Mouse (Mus musculus): ENCODE results near the gene March9. TPM values are rescaled to one million over a fixed set of nuclear protein-coding genes. Genes with fewer than 3 reads are reported as not detected.

March9 gene
- polyA plus RNA-seq, 1 experiment from 2014 or later: not detected

- no peak overlapping the region for H3K4me3 ChIP-seq (ENCODE audit: low read depth, low read length)
- H3K9me3 ChIP-seq (replicated peaks; ENCODE audit: control insufficient read depth, low read length): no peaks in the 10 kb centered on the region
- no peak overlapping the region for H3K27ac ChIP-seq (ENCODE audit: low read length)
- no peak overlapping the region for H3K4me2 ChIP-seq (ENCODE audit: low read depth, low read length)
- no peak overlapping the region for H3K9ac ChIP-seq (ENCODE audit: low read depth, low read length)
- 77% methylated on average over 20 of the region's 20 CpGs for WGBS (ENCODE audit: insufficient replicate concordance)
- H3K36me3 ChIP-seq (ENCODE audit: control insufficient read depth, insufficient read depth): peaks cover 17% of the 10 kb centered on the region
- H3K4me1 ChIP-seq (ENCODE audit: control insufficient read depth, low read depth, low read length): peaks cover 17% of the 10 kb centered on the region
- no peaks in the 10 kb centered on the region for H3K27me3 ChIP-seq (ENCODE audit: control insufficient read depth, insufficient read depth, low read depth, low read length)
- ATAC-seq (ENCODE audit: low read depth): no peak
These were observed 38.5 kb upstream of the March9 start for GRCm38 (mm10) chr10:127098514-127098913.

GRCm38 (mm10) chr10:127094382-127094802 lies 34.4 kb upstream of the March9 start:
- H3K4me3 ChIP-seq (ENCODE audit: low read depth, low read length): no peak overlapping the region
- no peak overlapping the region for H3K9ac ChIP-seq (ENCODE audit: low read depth, low read length)
- peaks cover 17% of the 10 kb centered on the region for H3K36me3 ChIP-seq (ENCODE audit: control insufficient read depth, insufficient read depth)
- H3K27ac ChIP-seq (ENCODE audit: low read length): no peak overlapping the region
- peaks cover 14% of the 10 kb centered on the region for H3K27me3 ChIP-seq (ENCODE audit: control insufficient read depth, insufficient read depth, low read depth, low read length)
- H3K4me1 ChIP-seq (ENCODE audit: control insufficient read depth, low read depth, low read length): peaks cover 11% of the 10 kb centered on the region
- H3K4me2 ChIP-seq (ENCODE audit: low read depth, low read length): no peak overlapping the region
- no peak for ATAC-seq (ENCODE audit: low read depth)
- H3K9me3 ChIP-seq (replicated peaks; ENCODE audit: control insufficient read depth, low read length): no peaks in the 10 kb centered on the region
- WGBS (ENCODE audit: insufficient replicate concordance): 58% methylated on average over 7 of the region's 7 CpGs

GRCm38 (mm10) chr10:127092742-127093141 lies 32.8 kb upstream of the March9 start:
- no peak for ATAC-seq (ENCODE audit: low read depth)
- H3K36me3 ChIP-seq (ENCODE audit: control insufficient read depth, insufficient read depth): peaks cover 7% of the 10 kb centered on the region
- H3K4me2 ChIP-seq (ENCODE audit: low read depth, low read length): no peak overlapping the region
- no peaks in the 10 kb centered on the region for H3K9me3 ChIP-seq (replicated peaks; ENCODE audit: control insufficient read depth, low read length)
- no peak overlapping the region for H3K9ac ChIP-seq (ENCODE audit: low read depth, low read length)
- peaks cover 11% of the 10 kb centered on the region for H3K4me1 ChIP-seq (ENCODE audit: control insufficient read depth, low read depth, low read length)
- WGBS (ENCODE audit: insufficient replicate concordance): 26% methylated on average over 4 of the region's 4 CpGs
- H3K27ac ChIP-seq (ENCODE audit: low read length): no peak overlapping the region
- H3K4me3 ChIP-seq (ENCODE audit: low read depth, low read length): no peak overlapping the region
- H3K27me3 ChIP-seq (ENCODE audit: control insufficient read depth, insufficient read depth, low read depth, low read length): peaks cover 14% of the 10 kb centered on the region

DNA sequence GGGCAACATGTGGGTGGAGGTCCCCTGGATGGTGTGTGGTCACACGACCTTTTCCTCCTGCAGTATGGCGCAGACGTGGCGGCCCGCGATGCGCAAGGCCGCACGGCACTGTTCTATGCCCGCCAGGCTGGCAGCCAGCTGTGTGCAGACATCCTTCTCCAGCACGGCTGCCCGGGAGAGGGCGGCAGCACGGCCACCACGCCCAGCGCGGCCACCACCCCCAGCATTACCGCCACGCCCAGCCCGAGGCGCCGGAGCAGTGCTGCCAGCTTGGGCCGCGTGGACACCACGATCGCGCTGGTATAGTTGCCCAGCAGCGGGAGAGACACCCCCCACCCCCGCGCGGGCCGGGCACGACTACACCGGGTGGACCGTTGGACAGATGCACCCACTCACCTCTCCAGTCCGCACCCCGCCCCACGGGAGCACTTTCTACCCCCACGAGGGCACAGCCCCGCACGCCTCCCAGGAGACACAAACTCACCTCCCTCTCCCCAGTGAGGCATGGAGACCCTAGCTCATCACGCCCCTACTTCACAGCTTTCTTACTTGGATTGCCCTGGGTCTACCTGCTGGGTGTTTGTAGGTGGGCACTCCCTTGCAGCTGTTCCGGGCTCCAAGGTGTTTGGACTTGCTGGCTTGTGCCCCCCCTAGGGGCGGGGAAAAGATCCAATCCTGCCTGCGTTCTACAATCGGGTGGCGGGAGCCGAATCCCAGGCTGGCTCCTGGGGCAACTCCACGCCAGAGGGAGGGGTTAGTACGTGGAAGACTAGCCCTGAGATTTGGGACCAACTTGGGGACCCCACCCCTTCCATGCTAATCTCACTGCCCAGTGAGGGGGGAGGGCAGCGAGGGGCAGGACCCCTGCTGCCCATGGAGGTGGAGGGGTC lies 31.8 kb upstream of the March9 start:
- no peak for ATAC-seq (ENCODE audit: low read depth)
- Histone ChIP-seq H3K27ac (ENCODE audit: low read length) (no peak overlapping the region), H3K4me1 (ENCODE audit: control insufficient read depth, low read depth, low read length) (peaks cover 11% of the 10 kb centered on the region), H3K9me3 (replicated peaks; ENCODE audit: control insufficient read depth, low read length) (no peaks in the 10 kb centered on the region), H3K4me2 (ENCODE audit: low read depth, low read length) (no peak overlapping the region), H3K27me3 (ENCODE audit: control insufficient read depth, insufficient read depth, low read depth, low read length) (peaks cover 14% of the 10 kb centered on the region), H3K36me3 (ENCODE audit: control insufficient read depth, insufficient read depth) (peaks cover 7% of the 10 kb centered on the region), H3K9ac (ENCODE audit: low read depth, low read length) (no peak overlapping the region), H3K4me3 (ENCODE audit: low read depth, low read length) (no peak overlapping the region)
- 69% methylated on average over 51 of the region's 51 CpGs for WGBS (ENCODE audit: insufficient replicate concordance)

GRCm38 (mm10) chr10:127090560-127091411 lies 30.8 kb upstream of the March9 start:
- H3K4me3 ChIP-seq (ENCODE audit: low read depth, low read length): no peak overlapping the region

DNA sequence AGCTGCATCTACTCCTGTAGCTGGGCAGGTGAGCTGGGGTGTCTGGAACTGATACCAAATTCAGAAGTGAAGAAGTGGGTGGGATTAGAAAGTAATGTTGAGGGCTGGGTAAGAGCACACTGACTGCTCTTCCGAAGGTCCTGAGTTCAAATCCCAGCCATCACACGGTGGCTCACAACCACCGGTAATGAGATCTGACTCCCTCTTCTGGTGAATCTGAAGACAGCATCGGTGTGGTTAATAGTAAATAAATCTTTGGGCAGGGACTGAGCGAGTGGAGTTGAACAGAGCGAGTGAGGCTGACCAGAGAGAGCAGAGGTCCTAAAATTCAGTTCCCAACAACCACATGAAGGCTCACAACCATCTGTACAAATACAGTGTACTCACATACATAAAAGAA lies 25.6 kb upstream of the March9 start:
- H3K9ac ChIP-seq (ENCODE audit: low read depth, low read length): no peak overlapping the region
- H3K4me2 ChIP-seq (ENCODE audit: low read depth, low read length): no peak overlapping the region
- ATAC-seq (ENCODE audit: low read depth): no peak
- no peak overlapping the region for H3K27ac ChIP-seq (ENCODE audit: low read length)
- WGBS (ENCODE audit: insufficient replicate concordance): 67% methylated on average over 6 of the region's 6 CpGs
- no peak overlapping the region for H3K4me3 ChIP-seq (ENCODE audit: low read depth, low read length)
- no peaks in the 10 kb centered on the region for H3K36me3 ChIP-seq (ENCODE audit: control insufficient read depth, insufficient read depth)
- peaks cover 4% of the 10 kb centered on the region; the same call in 1 of the 2 replicates for H3K4me1 ChIP-seq (ENCODE audit: control insufficient read depth, low read depth, low read length)
- H3K9me3 ChIP-seq (replicated peaks; ENCODE audit: control insufficient read depth, low read length): no peaks in the 10 kb centered on the region
- H3K27me3 ChIP-seq (ENCODE audit: control insufficient read depth, insufficient read depth, low read depth, low read length): peaks cover 11% of the 10 kb centered on the region

More at GRCm38 (mm10) chr10:127090560-127091411, 30.8 kb upstream of the March9 start:
- peaks cover 3% of the 10 kb centered on the region for H3K36me3 ChIP-seq (ENCODE audit: control insufficient read depth, insufficient read depth)
- peaks cover 11% of the 10 kb centered on the region for H3K4me1 ChIP-seq (ENCODE audit: control insufficient read depth, low read depth, low read length)
- no peak overlapping the region; the same call in 1 of the 2 replicates for H3K4me2 ChIP-seq (ENCODE audit: low read depth, low read length)
- H3K27ac ChIP-seq (ENCODE audit: low read length): no peak overlapping the region
- no peak overlapping the region for H3K9ac ChIP-seq (ENCODE audit: low read depth, low read length)
- no peak for ATAC-seq (ENCODE audit: low read depth)
- no peaks in the 10 kb centered on the region for H3K9me3 ChIP-seq (replicated peaks; ENCODE audit: control insufficient read depth, low read length)
- WGBS (ENCODE audit: insufficient replicate concordance): 57% methylated on average over 57 of the region's 57 CpGs
- peaks cover 14% of the 10 kb centered on the region for H3K27me3 ChIP-seq (ENCODE audit: control insufficient read depth, insufficient read depth, low read depth, low read length)

GRCm38 (mm10) chr10:127085052-127085451 lies 25.1 kb upstream of the March9 start:
- 80% methylated on average over 9 of the region's 9 CpGs for WGBS (ENCODE audit: insufficient replicate concordance)
- H3K4me2 ChIP-seq (ENCODE audit: low read depth, low read length): no peak overlapping the region
- no peaks in the 10 kb centered on the region for H3K9me3 ChIP-seq (replicated peaks; ENCODE audit: control insufficient read depth, low read length)
- no peak overlapping the region for H3K27ac ChIP-seq (ENCODE audit: low read length)
- H3K4me3 ChIP-seq (ENCODE audit: low read depth, low read length): no peak overlapping the region
- no peak for ATAC-seq (ENCODE audit: low read depth)
- H3K9ac ChIP-seq (ENCODE audit: low read depth, low read length): no peak overlapping the region
- peaks cover 15% of the 10 kb centered on the region for H3K27me3 ChIP-seq (ENCODE audit: control insufficient read depth, insufficient read depth, low read depth, low read length)
- no peaks in the 10 kb centered on the region for H3K36me3 ChIP-seq (ENCODE audit: control insufficient read depth, insufficient read depth)
- peaks cover 4% of the 10 kb centered on the region; the same call in 1 of the 2 replicates for H3K4me1 ChIP-seq (ENCODE audit: control insufficient read depth, low read depth, low read length)

- no peak overlapping the region for H3K27ac ChIP-seq (ENCODE audit: low read length)
- H3K9ac ChIP-seq (ENCODE audit: low read depth, low read length): no peak overlapping the region
- H3K27me3 ChIP-seq (ENCODE audit: control insufficient read depth, insufficient read depth, low read depth, low read length): peaks cover 26% of the 10 kb centered on the region
- H3K36me3 ChIP-seq (ENCODE audit: control insufficient read depth, insufficient read depth): no peaks in the 10 kb centered on the region
- H3K4me3 ChIP-seq (ENCODE audit: low read depth, low read length): no peak overlapping the region
- H3K4me1 ChIP-seq (ENCODE audit: control insufficient read depth, low read depth, low read length): peaks cover 7% of the 10 kb centered on the region
- H3K4me2 ChIP-seq (ENCODE audit: low read depth, low read length): no peak overlapping the region
- 71% methylated on average over 5 of the region's 5 CpGs for WGBS (ENCODE audit: insufficient replicate concordance)
- H3K9me3 ChIP-seq (replicated peaks; ENCODE audit: control insufficient read depth, low read length): no peaks in the 10 kb centered on the region
- ATAC-seq (ENCODE audit: low read depth): no peak
These were observed 23.9 kb upstream of the March9 start for GRCm38 (mm10) chr10:127083915-127084306.
